Mouse (Mus musculus) embryonic fibroblast, embryonic 13.5 days (primary cell): Measurements from ENCODE around the gene Usp33.

Experiments used
- CTCF ChIP-seq: IDR thresholded peaks from 2 replicates; pipeline ENCODE4 v1.5.1; 2011; ENCODE audit warnings: mild to moderate bottlenecking, control low read depth, low read length, moderate library complexity, borderline replicate concordance; ENCODE audit not compliant: insufficient read depth
- POLR2A ChIP-seq: IDR thresholded peaks from 2 replicates; pipeline ENCODE4 v1.6.1; 2011; ENCODE audit warnings: low read depth, mild to moderate bottlenecking, control low read depth, low read length, moderate library complexity

DNA sequence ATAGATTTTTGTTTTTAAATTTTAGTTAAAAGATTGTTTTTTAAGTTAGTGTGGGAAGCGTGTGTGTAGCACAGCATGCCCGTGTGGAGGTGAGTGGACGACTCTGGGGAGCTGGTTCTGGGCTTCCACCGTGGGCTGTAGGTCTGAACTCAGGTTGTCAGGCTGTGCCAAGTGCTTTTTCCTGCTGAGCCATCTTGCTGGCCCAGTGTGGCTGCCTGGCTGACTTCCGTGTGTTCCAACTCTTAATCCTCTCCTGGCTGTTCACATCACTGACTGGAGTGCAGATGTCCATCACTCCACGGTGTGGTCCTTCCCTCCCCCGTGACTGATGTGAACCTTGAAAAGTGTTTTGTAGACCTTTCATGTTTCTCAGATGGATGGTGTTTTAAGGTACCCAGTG is 12.9 kb downstream of the Usp33 start:
- TF ChIP-seq CTCF (no peak), POLR2A (no peak)
